Mouse (Mus musculus) intestine, embryonic 14.5 days (tissue): Measurements from ENCODE around the gene Tshz2. TPM values are rescaled to one million over a fixed set of nuclear protein-coding genes. Genes with fewer than 3 reads are reported as not detected.
A peak's percentile ranks its signal among the peaks of the same experiment; 100 is the strongest.

ENCODE experiments used
- ATAC-seq: fragments of 200-750 bp; cut with Nextera tagmentation; replicated peaks from 2 replicates; pipeline ENCODE4 v1.8.0; 2017; ENCODE audit warnings: low read depth, moderate number of reproducible peaks, moderate TSS enrichment, moderate library complexity; ENCODE audit not compliant: low FRiP score, low TSS enrichment
- DNase-seq: peaks from one replicate; pipeline ENCODE4 v3.0.0-alpha.2; 2018; ENCODE audit warnings: low spot score
- H3K27ac ChIP-seq: fragments of 300-500 bp; sonication (generic); 2 replicates; pipeline ENCODE4 v1.5.1; 2014; ENCODE audit warnings: low read depth, mild to moderate bottlenecking, control low read depth
- H3K27me3 ChIP-seq: fragments of 300-500 bp; sonication (generic); replicated peaks from 2 replicates; pipeline ENCODE4 v1.6.1; 2014; ENCODE audit warnings: low read length, control low read depth; ENCODE audit not compliant: control insufficient read depth, insufficient read depth
- H3K36me3 ChIP-seq: fragments of 300-500 bp; sonication (generic); 2 replicates; pipeline ENCODE4 v1.6.1; 2014; ENCODE audit warnings: low read length, control low read depth; ENCODE audit not compliant: control insufficient read depth, insufficient read depth
- H3K4me1 ChIP-seq: fragments of 300-500 bp; sonication (generic); replicated peaks from 2 replicates; pipeline ENCODE4 v1.6.1; 2014; ENCODE audit warnings: low read length, control low read depth, mixed read lengths; ENCODE audit not compliant: control insufficient read depth, insufficient read depth
- H3K4me2 ChIP-seq: fragments of 300-500 bp; sonication (generic); 2 replicates; pipeline ENCODE4 v1.6.1; 2014; ENCODE audit warnings: low read length
- H3K4me3 ChIP-seq: fragments of 300-500 bp; sonication (generic); 2 replicates; pipeline ENCODE4 v1.5.1; 2014; ENCODE audit warnings: low read depth, low read length, control low read depth, mixed read lengths
- H3K9ac ChIP-seq: fragments of 300-500 bp; sonication (generic); 2 replicates; pipeline ENCODE4 v1.6.1; 2014; ENCODE audit warnings: mild to moderate bottlenecking, low read length
- H3K9me3 ChIP-seq: fragments of 300-500 bp; sonication (generic); 2 replicates; pipeline ENCODE4 v1.6.1; 2016; ENCODE audit warnings: low read length, control low read depth; ENCODE audit not compliant: control insufficient read depth
- WGBS: fragments of 180-500 bp; shearing (Covaris S2); extraction: QIAGEN DNeasy Blood & Tissue Kit; methylation state at CpG from one replicate; pipeline ENCODE4 v1.1.7; 2014; 5-methylcytosine and 5-hydroxymethylcytosine counted together
- polyA plus RNA-seq: library from polyadenylated mRNA; unstranded; fragments of >200 nt; fragmentation: Nextera tagmentation; extraction: Ambion mirVana; gene quantifications from 2 replicates; pipeline ENCODE4 v1.2.1, GENCODE M21; 2014

The Tshz2 gene
- polyA plus RNA-seq, 1 experiment from 2014 or later, result 20.3 TPM

DNA sequence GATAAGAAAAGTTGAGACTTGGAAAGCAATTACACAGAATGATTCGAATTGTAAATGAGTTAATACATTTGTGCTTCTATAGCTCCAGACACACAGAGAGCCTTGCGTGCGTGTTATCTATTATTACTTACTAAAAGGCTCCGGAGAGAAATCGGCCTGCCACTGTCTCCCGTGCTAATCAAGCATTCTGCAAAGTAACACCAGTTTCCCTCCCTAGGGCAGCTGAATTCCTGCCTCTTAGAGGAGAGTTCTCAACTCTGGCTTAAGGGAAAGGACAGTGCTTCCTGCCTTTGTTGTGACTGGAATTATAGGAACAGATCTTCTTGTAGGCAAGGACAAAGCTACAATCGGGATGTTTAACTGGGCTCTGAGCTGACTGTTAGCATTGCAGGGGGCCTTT lies 101.2 kb downstream of the Tshz2 start:
- H3K4me3 ChIP-seq, result no peak overlapping the region
- no peak for DNase-seq
- H3K9ac ChIP-seq, result no peak overlapping the region
- H3K36me3 ChIP-seq, result no peaks in the 10 kb centered on the region
- no peaks in the 10 kb centered on the region for H3K27me3 ChIP-seq
- H3K4me1 ChIP-seq, result peaks cover 4% of the 10 kb centered on the region
- no peak for ATAC-seq
- WGBS, result 78% methylated on average over 7 of the region's 7 CpGs
- H3K4me2 ChIP-seq, result no peak overlapping the region
- no peaks in the 10 kb centered on the region for H3K9me3 ChIP-seq
- no peak overlapping the region for H3K27ac ChIP-seq

DNA sequence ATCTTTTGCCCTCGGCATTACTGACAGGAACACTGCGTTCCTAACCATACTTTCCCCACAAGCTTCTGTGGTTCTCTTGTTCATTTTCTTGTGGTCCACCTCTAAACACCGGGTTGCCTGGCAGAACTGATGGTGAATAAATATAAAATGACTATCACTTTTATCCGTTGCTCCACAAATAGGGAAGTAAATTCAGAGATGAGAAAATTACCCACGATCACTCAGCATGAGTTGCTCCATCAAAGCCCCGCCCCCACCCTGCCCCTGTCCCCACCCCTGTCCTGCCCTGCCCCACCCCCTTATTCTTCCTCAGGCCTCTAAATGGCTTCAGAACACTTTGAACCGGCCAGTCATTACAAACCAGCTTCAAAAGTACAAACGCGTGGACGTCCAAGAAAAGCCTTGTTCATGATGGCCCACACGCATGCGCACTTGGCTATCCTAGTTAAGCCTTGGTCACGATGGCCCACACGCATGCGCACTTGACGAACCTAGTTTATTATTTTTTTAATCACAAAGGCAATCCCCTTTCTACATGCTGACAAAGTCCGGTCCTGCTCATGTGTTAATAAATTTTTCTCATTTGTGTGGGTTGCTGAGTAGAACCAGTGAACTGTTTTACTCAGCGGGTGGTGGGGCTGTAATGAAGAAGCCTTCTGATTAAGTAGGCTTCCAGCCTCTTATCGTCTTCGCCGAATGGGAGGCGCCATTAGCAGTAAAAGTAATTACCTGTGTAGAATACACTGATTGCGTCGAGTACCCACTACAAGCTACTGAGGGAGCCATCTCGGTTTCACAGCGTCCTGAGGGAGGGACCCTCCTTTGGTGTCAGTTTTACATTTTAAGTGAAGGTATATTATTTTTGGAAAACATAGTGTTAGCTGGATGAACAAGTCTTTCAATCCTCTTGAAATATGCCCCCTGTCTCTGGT lies 102.9 kb downstream of the Tshz2 start:
- H3K27ac ChIP-seq, result no peak overlapping the region
- 86% methylated on average over 26 of the region's 26 CpGs for WGBS
- H3K36me3 ChIP-seq, result no peaks in the 10 kb centered on the region
- H3K9ac ChIP-seq, result no peak overlapping the region
- no peaks in the 10 kb centered on the region; the same call in 1 of the 2 replicates for H3K4me1 ChIP-seq
- DNase-seq (no peak), ATAC-seq (no peak)
- H3K9me3 ChIP-seq, result no peaks in the 10 kb centered on the region
- H3K4me2 ChIP-seq, result no peak overlapping the region
- H3K27me3 ChIP-seq, result no peaks in the 10 kb centered on the region
- no peak overlapping the region for H3K4me3 ChIP-seq

DNA sequence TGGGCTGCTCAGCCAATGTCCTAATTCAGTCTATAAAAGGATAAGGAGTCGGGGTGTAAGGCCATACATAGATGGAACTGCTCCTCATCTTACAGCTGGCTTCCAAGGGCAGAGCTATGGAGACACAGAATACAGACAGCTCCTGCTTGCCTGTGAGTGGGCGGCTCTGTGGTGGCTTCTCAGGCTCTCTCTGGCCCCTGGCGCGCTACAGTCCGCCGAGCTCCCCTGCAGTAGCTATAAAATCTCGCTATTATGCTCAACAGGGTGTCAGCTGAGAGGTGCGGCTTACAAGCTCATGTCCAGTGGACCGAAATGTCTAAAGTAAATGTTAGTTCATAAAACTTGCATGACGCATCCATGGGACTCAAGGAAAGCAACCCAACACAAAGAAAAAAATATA lies 108.2 kb downstream of the Tshz2 start:
- DNase-seq, result no peak
- H3K4me1 ChIP-seq, result peaks cover 19% of the 10 kb centered on the region
- H3K9ac ChIP-seq, result no peak overlapping the region
- no peak overlapping the region for H3K4me3 ChIP-seq
- H3K27me3 ChIP-seq, result no peaks in the 10 kb centered on the region
- ATAC-seq, result no peak
- 82% methylated on average over 10 of the region's 10 CpGs for whole genome bisulfite sequencing
- no peaks in the 10 kb centered on the region for H3K36me3 ChIP-seq
- no peak overlapping the region for H3K27ac ChIP-seq
- no peaks in the 10 kb centered on the region for H3K9me3 ChIP-seq
- no peak overlapping the region for H3K4me2 ChIP-seq

DNA sequence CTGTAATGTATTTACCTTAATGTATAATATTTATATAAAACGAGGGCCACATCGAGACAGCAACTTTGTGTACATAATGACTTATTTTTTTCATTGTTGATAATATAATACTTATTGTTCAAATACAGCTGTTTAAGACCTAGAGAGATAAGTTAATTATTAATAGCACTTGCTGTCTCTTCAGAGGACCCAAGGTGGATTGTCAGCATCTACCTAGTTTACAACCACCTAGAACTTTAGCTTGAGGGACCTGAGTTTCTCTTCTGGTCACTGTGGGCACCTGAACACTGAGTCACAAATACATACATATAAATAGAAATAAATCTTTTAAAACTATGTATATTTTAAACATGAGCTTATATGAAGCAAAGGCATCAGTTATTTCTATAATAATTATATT lies 110.0 kb downstream of the Tshz2 start:
- WGBS, result 38% methylated on average over 2 of the region's 2 CpGs
- no peak for ATAC-seq

DNA sequence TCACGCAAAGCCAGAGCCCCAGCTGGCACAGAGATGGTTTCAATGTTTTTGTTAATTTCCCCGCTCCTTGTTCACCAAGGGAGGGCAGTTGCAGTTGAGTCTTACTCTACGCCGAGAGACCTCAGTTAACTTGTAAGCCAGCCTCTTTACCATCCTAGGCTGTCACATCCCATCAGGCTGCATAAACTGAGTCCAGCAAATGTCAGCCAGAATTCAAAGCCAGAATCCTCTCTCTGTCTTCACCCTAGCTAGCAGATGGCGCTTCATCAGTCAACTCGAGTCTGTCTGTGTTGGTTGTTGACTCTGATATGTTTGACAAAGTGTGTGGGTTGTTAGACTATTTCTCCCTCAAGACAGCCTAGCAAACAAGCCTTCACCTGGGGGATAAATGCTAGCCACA lies 110.5 kb downstream of the Tshz2 start:
- 67% methylated on average over 6 of the region's 6 CpGs for WGBS
- H3K4me2 ChIP-seq, result no peak overlapping the region
- H3K4me3 ChIP-seq, result no peak overlapping the region
- no peak overlapping the region for H3K9ac ChIP-seq
- H3K27me3 ChIP-seq, result no peaks in the 10 kb centered on the region
- H3K27ac ChIP-seq, result no peak overlapping the region
- peaks cover 19% of the 10 kb centered on the region for H3K4me1 ChIP-seq
- H3K36me3 ChIP-seq, result no peaks in the 10 kb centered on the region
- DNase-seq, result no peak
- 0 out of 2 replicates have a peak, but pooled peaks cover 5% of the 10 kb centered on the region for H3K9me3 ChIP-seq
- no peak for ATAC-seq

More for the DNA sequence above, 110.0 kb downstream of the Tshz2 start:
- peaks cover 19% of the 10 kb centered on the region for H3K4me1 ChIP-seq
- H3K4me3 ChIP-seq, result no peak overlapping the region
- H3K4me2 ChIP-seq, result no peak overlapping the region
- DNase-seq, result no peak
- H3K36me3 ChIP-seq, result no peaks in the 10 kb centered on the region
- H3K27ac ChIP-seq, result no peak overlapping the region
- no peaks in the 10 kb centered on the region for H3K27me3 ChIP-seq
- no peak overlapping the region for H3K9ac ChIP-seq
- H3K9me3 ChIP-seq, result 0 out of 2 replicates have a peak, but pooled peaks cover 5% of the 10 kb centered on the region

DNA sequence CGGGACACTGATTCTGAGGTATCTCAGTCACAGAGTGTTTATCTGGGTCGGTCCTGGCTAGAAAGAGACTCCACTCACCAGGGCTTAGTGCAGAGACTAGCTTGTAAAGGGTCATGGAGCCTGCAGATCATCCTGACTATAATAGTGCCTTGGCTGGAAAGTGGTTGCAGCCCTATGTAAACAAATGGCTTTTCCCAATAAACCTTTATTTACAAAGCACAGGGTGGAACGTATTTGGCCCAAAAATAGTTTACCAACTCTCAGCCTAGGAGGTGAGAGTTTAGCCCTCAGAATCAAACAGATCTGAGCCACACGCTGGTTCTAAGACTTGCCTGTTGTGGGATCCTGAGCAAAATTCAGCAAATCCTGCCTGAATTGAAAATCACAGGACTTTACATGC lies 111.1 kb downstream of the Tshz2 start:
- H3K9me3 ChIP-seq, result 0 out of 2 replicates have a peak, but pooled peaks cover 5% of the 10 kb centered on the region
- H3K27me3 ChIP-seq, result no peaks in the 10 kb centered on the region
- ATAC-seq (no peak), DNase-seq (no peak)
- H3K4me1 ChIP-seq, result peaks cover 20% of the 10 kb centered on the region
- no peak overlapping the region for H3K4me2 ChIP-seq
- H3K4me3 ChIP-seq, result no peak overlapping the region
- no peak overlapping the region for H3K9ac ChIP-seq
- no peak overlapping the region for H3K27ac ChIP-seq
- WGBS, result 38% methylated on average over 4 of the region's 4 CpGs
- H3K36me3 ChIP-seq, result no peaks in the 10 kb centered on the region

DNA sequence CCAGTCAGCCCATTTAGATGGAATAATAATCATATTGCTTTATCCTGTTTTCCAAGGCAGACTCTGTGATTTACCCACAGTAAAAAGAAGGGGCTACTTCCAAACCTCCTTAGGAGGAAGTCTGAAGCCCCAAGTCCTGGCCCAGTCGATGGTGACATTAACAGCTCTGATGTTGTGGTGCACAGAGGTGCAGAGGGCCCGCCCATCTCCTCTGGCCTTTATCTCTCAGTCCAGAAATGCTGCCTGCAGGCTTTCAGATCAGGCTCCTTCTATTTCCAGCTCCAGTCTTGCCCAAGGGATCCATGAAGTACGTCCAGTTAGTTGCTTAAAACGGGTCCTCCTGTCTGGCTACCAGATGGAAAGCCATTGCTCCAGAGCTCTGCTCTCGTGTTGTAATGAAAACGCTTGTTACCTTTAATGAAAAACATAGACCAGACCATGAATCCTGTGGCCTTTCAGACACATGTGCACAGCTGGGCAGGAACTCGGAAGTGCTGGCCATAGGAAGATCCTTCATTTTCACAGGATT lies 114.4 kb downstream of the Tshz2 start:
- WGBS, result 71% methylated on average over 7 of the region's 7 CpGs
- H3K4me1 ChIP-seq, result peaks cover 42% of the 10 kb centered on the region
- DNase-seq, result no peak
- H3K9me3 ChIP-seq, result 0 out of 2 replicates have a peak, but pooled peaks cover 5% of the 10 kb centered on the region
- H3K4me2 ChIP-seq, result no peak overlapping the region
- no peak overlapping the region for H3K9ac ChIP-seq
- no peak overlapping the region for H3K4me3 ChIP-seq
- H3K27ac ChIP-seq, result no peak overlapping the region
- no peaks in the 10 kb centered on the region for H3K27me3 ChIP-seq
- ATAC-seq, result no peak
- H3K36me3 ChIP-seq, result no peaks in the 10 kb centered on the region

DNA sequence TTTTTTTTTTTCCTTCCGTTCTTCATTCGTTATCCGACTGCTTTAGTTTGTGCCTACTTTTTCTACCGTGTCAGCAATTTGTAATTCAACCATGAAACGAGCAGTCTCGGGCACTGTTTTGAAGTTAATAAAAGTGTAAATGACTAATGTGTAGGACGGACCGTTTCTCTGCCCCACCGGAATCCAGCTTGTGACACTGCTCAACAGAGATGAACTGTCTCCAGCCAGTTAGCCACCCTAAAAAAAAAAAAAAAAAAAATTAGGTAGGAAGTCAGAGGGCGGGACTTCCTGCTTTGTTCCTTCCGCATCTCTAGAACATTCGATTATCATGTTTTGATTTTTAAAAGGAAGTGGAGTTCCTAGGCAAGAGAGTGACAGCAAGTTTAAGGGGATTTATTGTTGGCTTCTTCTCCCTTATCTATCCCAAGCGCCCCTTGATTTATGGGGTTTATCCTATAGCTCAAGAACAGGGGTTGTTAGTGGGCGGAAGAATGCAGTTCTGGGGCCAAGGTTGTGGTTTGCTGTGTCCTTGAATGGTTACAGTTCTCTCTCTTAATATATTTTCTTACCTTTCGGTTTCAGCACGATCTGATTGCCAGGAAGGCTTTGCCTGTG lies 116.6 kb downstream of the Tshz2 start:
- H3K9me3 ChIP-seq, result 0 out of 2 replicates have a peak, but pooled peaks cover 5% of the 10 kb centered on the region
- DNase-seq (no peak), ATAC-seq (no peak)
- peaks cover 27% of the 10 kb centered on the region for H3K4me1 ChIP-seq
- no peaks in the 10 kb centered on the region for H3K36me3 ChIP-seq
- H3K27me3 ChIP-seq, result no peaks in the 10 kb centered on the region
- H3K9ac ChIP-seq, result no peak overlapping the region
- WGBS, result 51% methylated on average over 16 of the region's 16 CpGs
- peak overlapping the region; percentile 62 for H3K27ac ChIP-seq
- H3K4me2 ChIP-seq, result peak overlapping the region; percentile 9; the same call in 1 of the 2 replicates
- no peak overlapping the region for H3K4me3 ChIP-seq
